Mouse (Mus musculus) CH12.LX (cell line): Measurements from ENCODE around the gene Rgs7. TPM values are rescaled to one million over a fixed set of nuclear protein-coding genes. Genes with fewer than 3 reads are reported as not detected.

Experiments
- DNase-seq: peaks from one replicate; pipeline ENCODE4 v3.0.0-alpha.2; 2013; ENCODE audit errors: extremely low read depth
- H3K27ac ChIP-seq: 2 replicates; pipeline ENCODE4 v1.5.1; 2012; ENCODE audit warnings: low read depth, mild to moderate bottlenecking, control low read depth, moderate library complexity; ENCODE audit not compliant: insufficient read depth
- H3K27me3 ChIP-seq: replicated peaks from 2 replicates; pipeline ENCODE3; 2012; ENCODE audit warnings: inconsistent platforms
- H3K36me3 ChIP-seq, 2 experiments: replicated peaks in 1 of 2; 2 replicates each; pipeline versions ENCODE3 to v1.6.1; 2012; ENCODE audit warnings: inconsistent platforms in 1 of 2, low read length in 1 of 2, mild to moderate bottlenecking in 1 of 2, mixed read lengths in 1 of 2, moderate library complexity in 1 of 2; ENCODE audit not compliant: control insufficient read depth in 1 of 2, insufficient read depth in 1 of 2
- H3K4me1 ChIP-seq, 2 experiments: 2 replicates each; pipeline ENCODE4 v1.6.1; 2012; ENCODE audit warnings: inconsistent platforms in 1 of 2, moderate library complexity in 1 of 2; ENCODE audit not compliant: insufficient read depth in 2 of 2, control insufficient read depth in 1 of 2
- H3K4me2 ChIP-seq: 2 replicates; pipeline ENCODE4 v1.6.1; 2012; ENCODE audit warnings: low read depth, mild to moderate bottlenecking, control low read depth; ENCODE audit not compliant: poor library complexity, insufficient read depth, severe bottlenecking
- H3K4me3 ChIP-seq, 3 experiments: fragments of 150-350 bp in 1 of 3; sonication (generic) in 1 of 3; replicated peaks in 1 of 3; 2 replicates each; pipeline versions ENCODE3 to v1.5.1; 2011 to 2012; ENCODE audit warnings: low read depth in 2 of 3, low read length in 2 of 3, mild to moderate bottlenecking in 2 of 3, moderate library complexity in 2 of 3, control low read depth in 1 of 3, improper control_type of control experiment in 1 of 3, inconsistent platforms in 1 of 3, mixed read lengths in 1 of 3; ENCODE audit not compliant: poor library complexity in 1 of 3
- H3K79me2 ChIP-seq: replicated peaks from 2 replicates; pipeline ENCODE4 v1.6.1; 2012; ENCODE audit warnings: mild to moderate bottlenecking, moderate library complexity; ENCODE audit not compliant: control insufficient read depth, poor library complexity, insufficient read depth, severe bottlenecking; ENCODE audit errors: extremely low read depth
- H3K9ac ChIP-seq: 2 replicates; pipeline ENCODE4 v1.6.1; 2012; ENCODE audit warnings: low read depth, mild to moderate bottlenecking, control low read depth, moderate library complexity; ENCODE audit not compliant: insufficient read depth
- H3K9me3 ChIP-seq: replicated peaks from 2 replicates; pipeline ENCODE3; 2012; ENCODE audit warnings: low read length, inconsistent platforms, mixed read lengths
- CHD1 ChIP-seq: IDR thresholded peaks from 2 replicates; pipeline ENCODE4 v1.6.1; 2012; ENCODE audit warnings: low read depth, low read length, improper control_type of control experiment, inconsistent platforms
- CHD2 ChIP-seq: IDR thresholded peaks from 2 replicates; pipeline ENCODE4 v1.6.1; 2011; ENCODE audit warnings: low read length, improper control_type of control experiment
- E2F4 ChIP-seq: IDR thresholded peaks from 2 replicates; pipeline ENCODE4 v1.6.1; 2011; ENCODE audit warnings: low read depth, low read length, improper control_type of control experiment; ENCODE audit not compliant: insufficient replicate concordance
- EP300 ChIP-seq: IDR thresholded peaks from 2 replicates; pipeline ENCODE4 v1.6.1; 2011; ENCODE audit warnings: low read length, improper control_type of control experiment
- ETS1 ChIP-seq: conservative IDR thresholded peaks from 2 replicates; pipeline ENCODE4 v1.6.1; 2012; ENCODE audit warnings: low read depth, mild to moderate bottlenecking, inconsistent platforms, low read length, improper control_type of control experiment, moderate library complexity
- IRF4 ChIP-seq: IDR thresholded peaks from 2 replicates; pipeline ENCODE4 v1.6.1; 2014; ENCODE audit warnings: low read depth, mild to moderate bottlenecking, inconsistent platforms, low read length, improper control_type of control experiment
- KAT2A ChIP-seq: IDR thresholded peaks from 2 replicates; pipeline ENCODE4 v1.6.1; 2012; ENCODE audit warnings: low read length, improper control_type of control experiment, inconsistent platforms; ENCODE audit not compliant: insufficient replicate concordance
- MAFK ChIP-seq: IDR thresholded peaks from 2 replicates; pipeline ENCODE4 v1.6.1; 2011; ENCODE audit warnings: low read length, improper control_type of control experiment; ENCODE audit not compliant: insufficient replicate concordance
- NRF1 ChIP-seq: IDR thresholded peaks from 2 replicates; pipeline ENCODE4 v1.6.1; 2014; ENCODE audit warnings: low read depth, mild to moderate bottlenecking, inconsistent platforms, low read length, improper control_type of control experiment, moderate library complexity
- PAX5 ChIP-seq: IDR thresholded peaks from 2 replicates; pipeline ENCODE4 v1.6.1; 2012; ENCODE audit warnings: low read length, inconsistent platforms, mixed read lengths
- POLR2AphosphoS2 ChIP-seq: IDR thresholded peaks from 2 replicates; pipeline ENCODE4 v1.6.1; 2011; ENCODE audit warnings: low read depth, low read length, improper control_type of control experiment
- RAD21 ChIP-seq: IDR thresholded peaks from 2 replicates; pipeline ENCODE4 v1.6.1; 2011; ENCODE audit warnings: low read depth, mild to moderate bottlenecking, low read length, improper control_type of control experiment, moderate library complexity
- SMC3 ChIP-seq: IDR thresholded peaks from 2 replicates; pipeline ENCODE4 v1.6.1; 2011; ENCODE audit warnings: low read depth, low read length, improper control_type of control experiment
- TBP ChIP-seq: conservative IDR thresholded peaks from 2 replicates; pipeline ENCODE4 v1.6.1; 2011; ENCODE audit warnings: low read depth, low read length, improper control_type of control experiment
- USF1 ChIP-seq: IDR thresholded peaks from 2 replicates; pipeline ENCODE4 v1.6.1; 2014; ENCODE audit warnings: low read depth, mild to moderate bottlenecking, inconsistent platforms, low read length, improper control_type of control experiment
- USF2 ChIP-seq: conservative IDR thresholded peaks from 2 replicates; pipeline ENCODE4 v1.6.1; 2011; ENCODE audit warnings: low read depth, low read length, improper control_type of control experiment
- ZC3H11A ChIP-seq: IDR thresholded peaks from 2 replicates; pipeline ENCODE4 v1.6.1; 2012; ENCODE audit warnings: low read depth, mild to moderate bottlenecking, inconsistent platforms, low read length, improper control_type of control experiment
- ZMIZ1 ChIP-seq: IDR thresholded peaks from 2 replicates; pipeline ENCODE4 v1.6.1; 2012; ENCODE audit warnings: low read depth, mild to moderate bottlenecking, inconsistent platforms, low read length, improper control_type of control experiment
- dilution Hi-C: fragments of 300-500 bp; cut with MboI; formaldehyde crosslinking; loops from 2 replicates; pipeline ENCODE4 v1.14.3; 2020; ENCODE audit warnings: low sequenced_read_pairs; ENCODE audit not compliant: extremely low pct_unique_long_range_greater_than_20kb, extremely low pct_ligation_motif_present
- in situ Hi-C: fragments of 300-500 bp; cut with MboI; formaldehyde crosslinking; loops from 3 replicates; pipeline ENCODE4 v1.14.3; 2019; ENCODE audit warnings: low sequenced_read_pairs, low pct_ligation_motif_present, low pct_unique_long_range_greater_than_20kb, mixed read lengths
- polyA plus RNA-seq: library from polyadenylated mRNA; unstranded; fragments of >175 nt; gene quantifications from 2 replicates; pipeline ENCODE4 v1.2.1, GENCODE M21; 2012; ENCODE audit warnings: low read depth; ENCODE audit not compliant: insufficient read length
- total RNA-seq, 2 experiments: library from RNA; depleted of rRNA; stranded (reverse); fragments of 300-350 nt in 1 of 2; fragments of >200 nt in 1 of 2; gene quantifications; 2 replicates each; pipeline ENCODE4 v1.2.3; 2012 to 2014

Rgs7 gene
- total and polyA plus RNA-seq, 3 experiments = 0.04 to 0.30 (median 0.09) TPM

DNA sequence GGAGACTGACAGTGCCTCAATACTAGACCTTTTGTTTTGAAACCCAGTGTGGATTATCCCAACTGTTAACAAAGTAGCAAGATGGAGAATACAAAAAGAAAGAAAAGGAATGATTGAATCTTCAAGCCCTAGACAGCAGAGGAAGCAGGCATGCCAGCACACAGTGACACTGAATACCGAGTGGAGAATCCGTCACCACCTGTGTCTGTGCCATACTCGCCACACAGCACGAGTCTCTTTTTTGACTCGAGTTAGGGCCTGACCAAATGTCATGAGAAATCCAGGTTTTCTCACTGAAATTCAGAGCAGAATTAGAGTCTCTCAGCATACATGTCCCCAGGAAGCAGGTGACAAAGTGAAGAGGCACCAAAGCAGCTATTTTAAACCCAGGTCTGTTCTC is 250.2 kb downstream of the Rgs7 start:
- no peak for DNase-seq
- dilution Hi-C loops = no loop called here
- H3K9ac ChIP-seq = no peak overlapping the region
- H3K4me3 ChIP-seq = no peak overlapping the region
- H3K9me3 ChIP-seq = no peaks in the 10 kb centered on the region
- no peaks in the 10 kb centered on the region for H3K27me3 ChIP-seq
- H3K4me2 ChIP-seq = no peak overlapping the region
- no peak overlapping the region for H3K27ac ChIP-seq
- no peaks in the 10 kb centered on the region for H3K36me3 ChIP-seq
- TF ChIP-seq EP300 (no peak), POLR2AphosphoS2 (no peak), USF1 (no peak), CHD2 (no peak), PAX5 (no peak), RAD21 (no peak), TBP (no peak), ZC3H11A (no peak), KAT2A (no peak), NRF1 (no peak), SMC3 (no peak)
- no peaks in the 10 kb centered on the region for H3K79me2 ChIP-seq
- H3K4me1 ChIP-seq = no peaks in the 10 kb centered on the region
- in situ Hi-C loops = no loop called here

DNA sequence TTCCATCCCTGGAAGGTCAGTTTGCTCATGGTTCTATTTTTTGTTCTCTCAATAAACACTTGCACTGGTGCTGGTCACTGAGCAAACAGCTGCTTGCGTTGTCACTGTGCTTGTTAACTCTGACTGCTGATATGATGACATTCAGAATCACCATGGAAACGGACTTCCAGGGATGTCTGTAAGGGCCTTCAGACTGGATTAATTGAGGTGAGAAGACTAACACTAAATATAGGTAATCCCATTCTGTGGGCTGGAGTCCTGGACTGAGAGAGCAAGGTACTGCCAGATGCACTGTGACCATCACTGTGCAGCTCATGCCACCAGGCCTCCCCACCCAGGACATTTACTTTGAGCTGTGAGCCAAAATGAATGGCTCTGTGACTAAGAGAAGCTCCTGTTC is 252.2 kb downstream of the Rgs7 start:
- dilution Hi-C loops = no loop called here
- DNase-seq = no peak
- H3K4me3 ChIP-seq = no peak overlapping the region

More for the DNA sequence above, 252.2 kb downstream of the Rgs7 start:
- no peak overlapping the region for H3K27ac ChIP-seq
- H3K36me3 ChIP-seq = no peaks in the 10 kb centered on the region
- in situ Hi-C loops = no loop called here
- TF ChIP-seq IRF4 (no peak), EP300 (no peak), ZMIZ1 (no peak), TBP (no peak), USF2 (no peak), ETS1 (no peak), CHD1 (no peak), E2F4 (no peak), MAFK (no peak)
- TF ChIP-seq, all 38 proteins: peak for 0
- Histone ChIP-seq H3K9ac (no peak overlapping the region), H3K4me1 (no peaks in the 10 kb centered on the region), H3K79me2 (no peaks in the 10 kb centered on the region), H3K27me3 (no peaks in the 10 kb centered on the region), H3K4me2 (no peak overlapping the region), H3K9me3 (no peaks in the 10 kb centered on the region)
